Comparison of ENCODE assay signal across 9 mouse cellular contexts in genomic region chr5:33934877-33935276, GRCm38 (mm10). TPM values are rescaled to one million over a fixed set of nuclear protein-coding genes. Genes with fewer than 3 reads are reported as not detected.
DNase-seq lines count a peak whose midpoint lies in the region; ATAC-seq and TF ChIP-seq lines count a peak whose summit lies in the region.
"Had no signal": no experiment of that assay in that cellular context is flagged by ENCODE, and none has a peak within 500 bp of the region (broad histone marks: within the 10 kb centered on the region; RNA-seq: fewer than 3 reads in every experiment).

No protein-coding gene starts in this region.

- DNase-seq in layer of hippocampus, adult 2 months (ENCODE audit: low spot score in 2 of 2): no peak
- DNase-seq in layer of hippocampus, postnatal 14 days (ENCODE audit: low spot score in 2 of 2): no peak
- DNase-seq in midbrain, postnatal 0 days (ENCODE audit: low spot score): no peak
- DNase-seq in adrenal gland, adult (ENCODE audit: inconsistent age in 2 of 2, low spot score in 1 of 2): no peak
- DNase-seq in right cerebral cortex, postnatal 4 days: no peak
- DNase-seq in urinary bladder, adult 18-20 months (ENCODE audit: low spot score in 2 of 2): no peak
- DNase-seq: layer of hippocampus, postnatal 36 days had no signal

- H3K27ac ChIP-seq in layer of hippocampus, adult 2 months: no peak overlapping the region
- no peak overlapping the region for H3K27ac ChIP-seq in embryonic facial prominence, embryonic 13.5 days
- no peak overlapping the region for H3K27ac ChIP-seq in intestine, embryonic 15.5 days
- no peak overlapping the region for H3K27ac ChIP-seq in midbrain, postnatal 0 days (ENCODE audit: low read depth, low read length)

- H3K4me2 ChIP-seq in embryonic facial prominence, embryonic 13.5 days: peak overlapping the region; percentile 64
- peak overlapping the region; percentile 78 for H3K4me2 ChIP-seq in intestine, embryonic 15.5 days (replicated peaks)
- peak overlapping the region; percentile 54 for H3K4me2 ChIP-seq in midbrain, postnatal 0 days (ENCODE audit: low read depth, low read length, poor library complexity, severe bottlenecking)

- no peak for TF ChIP-seq CTCF in layer of hippocampus, adult 2 months (conservative IDR thresholded peaks at IDR 0.05)
- TF ChIP-seq CTCF in midbrain, postnatal 0 days (IDR thresholded peaks at IDR 0.05): no peak

- H3K9ac ChIP-seq in embryonic facial prominence, embryonic 13.5 days: peak overlapping the region; percentile 95
- H3K9ac ChIP-seq in intestine, embryonic 15.5 days: no peak overlapping the region
- no peak overlapping the region for H3K9ac ChIP-seq in midbrain, postnatal 0 days (replicated peaks; ENCODE audit: low read length, poor library complexity, severe bottlenecking)

- H3K9me3 ChIP-seq in embryonic facial prominence, embryonic 13.5 days: peaks cover 3% of the 10 kb centered on the region; the same call in 1 of the 2 replicates
- H3K9me3 ChIP-seq in intestine, embryonic 15.5 days: no peaks in the 10 kb centered on the region
- H3K9me3 ChIP-seq in midbrain, postnatal 0 days (ENCODE audit: low read length): no peaks in the 10 kb centered on the region

- peaks cover 30% of the 10 kb centered on the region for H3K36me3 ChIP-seq in embryonic facial prominence, embryonic 13.5 days
- peaks cover 8% of the 10 kb centered on the region for H3K36me3 ChIP-seq in intestine, embryonic 15.5 days
- H3K36me3 ChIP-seq in midbrain, postnatal 0 days (ENCODE audit: insufficient read depth, low read length): 0 out of 2 replicates have a peak, but pooled peaks cover 3% of the 10 kb centered on the region

- no peaks in the 10 kb centered on the region for H3K27me3 ChIP-seq in embryonic facial prominence, embryonic 13.5 days
- no peaks in the 10 kb centered on the region for H3K27me3 ChIP-seq in intestine, embryonic 15.5 days (replicated peaks)
- no peaks in the 10 kb centered on the region for H3K27me3 ChIP-seq in midbrain, postnatal 0 days (ENCODE audit: insufficient read depth, low read length)

- H3K4me1 ChIP-seq in embryonic facial prominence, embryonic 13.5 days: peaks cover 22% of the 10 kb centered on the region
- peaks cover 11% of the 10 kb centered on the region; the same call in 1 of the 2 replicates for H3K4me1 ChIP-seq in intestine, embryonic 15.5 days (replicated peaks)
- H3K4me1 ChIP-seq in midbrain, postnatal 0 days (ENCODE audit: insufficient read depth, low read length): peaks cover 4% of the 10 kb centered on the region; the same call in 1 of the 2 replicates

- peak overlapping the region; percentile 84 for H3K4me3 ChIP-seq in layer of hippocampus, adult 2 months
- H3K4me3 ChIP-seq in embryonic facial prominence, embryonic 13.5 days: peak overlapping the region; percentile 87
- H3K4me3 ChIP-seq in intestine, embryonic 15.5 days (replicated peaks): peak overlapping the region; percentile 92
- H3K4me3 ChIP-seq in midbrain, postnatal 0 days (ENCODE audit: low read depth, low read length): peak overlapping the region; percentile 88

- 77% methylated on average over 7 of the region's 7 CpGs for WGBS in embryonic facial prominence, embryonic 13.5 days
- 66% methylated on average over 7 of the region's 7 CpGs for WGBS in intestine, embryonic 15.5 days
- 85% methylated on average over 7 of the region's 7 CpGs for WGBS in midbrain, postnatal 0 days

- ATAC-seq in embryonic facial prominence, embryonic 13.5 days (ENCODE audit: insufficient number of reproducible peaks, insufficient read depth, low FRiP score, low TSS enrichment, low read depth): no peak
- no peak for ATAC-seq in intestine, embryonic 15.5 days
- no peak for ATAC-seq in midbrain, postnatal 0 days (ENCODE audit: low FRiP score)

RNA-seq across cellular contexts. Expression of gene Nelfa, which starts 1.3 kb away (rescaled TPM):
- total RNA-seq in layer of hippocampus, adult 2 months (2021): 10 to 100 TPM; 19.5 to 22.5 TPM
- 10 to 100 TPM; 17.7 to 19.8 TPM for total RNA-seq in layer of hippocampus, postnatal 14 days (2021)
- polyA plus RNA-seq in embryonic facial prominence, embryonic 13.5 days (2015; fragmentation: Nextera tagmentation; extraction: Ambion mirVana): 61.9 and 67.7 TPM in 2 replicates
- 49.3 and 51.3 TPM in 2 replicates for polyA plus RNA-seq in intestine, embryonic 15.5 days (2015; fragmentation: Nextera tagmentation; extraction: Ambion mirVana)
- 26.1 and 29.6 TPM in 2 replicates for total RNA-seq in midbrain, postnatal 0 days (2014; rRNA removed)
- 32.5 and 34.9 TPM in 2 replicates for polyA plus RNA-seq in midbrain, postnatal 0 days (2015; fragmentation: Nextera tagmentation; extraction: Ambion mirVana)

RNA-seq across cellular contexts. Expression of gene Gm1673, which starts 48.4 kb away (rescaled TPM):
- total RNA-seq in layer of hippocampus, adult 2 months (2021): 10 to 100 TPM; 57.5 to 58.0 TPM
- 10 to 100 TPM; 89.0 to 91.6 TPM for total RNA-seq in layer of hippocampus, postnatal 14 days (2021)
- polyA plus RNA-seq in embryonic facial prominence, embryonic 13.5 days (2015; fragmentation: Nextera tagmentation; extraction: Ambion mirVana): 152 and 174 TPM in 2 replicates
- 54.7 and 61.2 TPM in 2 replicates for polyA plus RNA-seq in intestine, embryonic 15.5 days (2015; fragmentation: Nextera tagmentation; extraction: Ambion mirVana)
- 635 and 874 TPM in 2 replicates for total RNA-seq in midbrain, postnatal 0 days (2014; rRNA removed)
- 837 and 845 TPM in 2 replicates for polyA plus RNA-seq in midbrain, postnatal 0 days (2015; fragmentation: Nextera tagmentation; extraction: Ambion mirVana)
